Mouse (Mus musculus) cerebral cortex, adult 2 months (tissue): ENCODE data around the gene Cep41.

Source experiments
- WGBS: fragments of 180-500 bp; shearing (Covaris S2); methylation state at CpG from one replicate; pipeline ENCODE4 v1.1.7; 2018; 5-methylcytosine and 5-hydroxymethylcytosine counted together

The Cep41 gene

DNA sequence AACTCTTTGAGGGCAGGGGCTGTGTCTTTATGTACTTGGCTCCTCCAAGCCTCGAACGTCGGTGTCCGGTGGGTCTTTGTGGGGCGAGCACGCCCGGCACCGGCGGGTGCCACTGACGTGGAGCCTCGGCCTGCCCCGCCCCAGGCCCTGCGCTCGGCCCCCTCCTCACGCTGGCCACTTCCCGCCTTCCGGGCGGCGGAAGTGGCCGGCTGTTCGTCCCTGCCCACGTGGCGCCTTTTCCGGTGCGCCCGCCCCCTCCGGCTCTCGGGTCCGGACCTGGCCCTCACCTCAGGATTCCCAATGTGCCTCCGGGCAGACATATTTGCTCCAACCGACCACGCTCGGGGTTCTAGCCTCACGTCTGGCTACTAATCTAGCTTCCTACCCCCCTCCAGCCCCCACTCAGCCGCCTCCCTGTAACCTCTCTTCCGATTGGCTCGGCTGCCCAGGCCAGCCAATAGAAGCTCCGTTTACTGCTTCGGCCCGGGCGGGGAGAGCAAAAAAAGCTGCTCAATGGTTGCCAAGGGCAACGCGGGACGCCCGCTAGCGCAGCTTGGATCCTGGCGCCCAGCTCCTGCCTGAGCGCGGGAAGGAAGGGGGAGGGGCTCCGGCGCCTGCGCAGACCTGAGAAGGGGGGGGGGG lies at the start of gene Cep41:
TSS of gene Cep41 (minus strand) at position 400 of the 642 bp plus-strand sequence.
- WGBS = under 1% methylated on average over 52 of the region's 52 CpGs

DNA sequence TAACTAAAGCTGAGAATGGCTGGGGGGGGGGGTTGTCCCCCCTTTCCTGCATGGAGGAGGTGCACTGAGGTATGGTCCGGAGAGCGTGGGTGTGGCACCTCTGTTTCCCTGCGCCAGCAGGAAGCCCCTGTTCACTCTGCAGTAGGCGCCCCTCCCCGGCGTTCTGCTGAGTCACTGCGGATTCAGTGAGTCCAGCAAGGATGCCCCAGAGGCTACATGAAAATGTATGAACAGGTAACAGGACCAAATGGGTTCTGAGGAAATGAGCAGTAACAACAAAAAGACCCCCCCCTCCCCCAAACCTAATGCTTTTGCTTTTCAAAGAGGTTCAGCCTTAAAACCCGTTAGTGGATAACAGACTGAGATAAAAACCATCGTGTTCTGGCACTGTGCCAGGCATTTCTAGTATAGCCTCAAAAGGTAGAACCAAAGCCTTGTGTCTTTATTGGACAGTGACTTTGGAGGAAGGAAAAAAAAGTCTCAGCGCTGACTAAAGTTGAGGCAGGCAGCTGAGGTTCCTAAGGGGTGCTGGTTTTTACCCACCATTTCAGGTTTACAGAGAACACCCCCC lies 45.7 kb upstream of the Cep41 start:
- 45% methylated on average over 10 of the region's 10 CpGs for WGBS

DNA sequence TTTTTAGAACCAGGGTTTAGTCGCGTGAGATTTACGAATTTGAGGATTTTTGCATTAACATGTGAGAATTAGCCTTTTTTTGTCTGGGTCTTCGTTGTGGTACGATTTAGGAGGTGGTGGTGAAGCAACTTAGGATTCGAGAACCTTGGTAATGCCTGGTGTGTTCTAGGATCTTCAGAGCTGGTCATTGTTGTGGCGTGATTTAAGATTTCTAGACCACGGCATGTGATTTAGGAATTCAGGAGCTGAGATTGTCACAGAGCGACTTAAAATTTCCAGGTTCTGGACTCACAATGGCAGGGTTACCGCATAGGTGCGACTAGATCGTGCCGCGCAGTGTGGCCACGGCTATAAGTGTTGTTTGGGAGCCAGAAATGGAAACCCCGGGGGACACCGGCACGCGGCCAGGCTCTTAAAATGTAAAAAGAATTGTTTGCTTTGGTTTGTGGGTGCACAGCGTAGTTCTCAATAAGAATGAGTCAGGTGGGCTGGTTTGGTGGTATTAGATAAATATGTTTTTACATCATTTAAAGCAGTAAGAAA lies 45.0 kb upstream of the Cep41 start:
- 54% methylated on average over 20 of the region's 20 CpGs for WGBS

DNA sequence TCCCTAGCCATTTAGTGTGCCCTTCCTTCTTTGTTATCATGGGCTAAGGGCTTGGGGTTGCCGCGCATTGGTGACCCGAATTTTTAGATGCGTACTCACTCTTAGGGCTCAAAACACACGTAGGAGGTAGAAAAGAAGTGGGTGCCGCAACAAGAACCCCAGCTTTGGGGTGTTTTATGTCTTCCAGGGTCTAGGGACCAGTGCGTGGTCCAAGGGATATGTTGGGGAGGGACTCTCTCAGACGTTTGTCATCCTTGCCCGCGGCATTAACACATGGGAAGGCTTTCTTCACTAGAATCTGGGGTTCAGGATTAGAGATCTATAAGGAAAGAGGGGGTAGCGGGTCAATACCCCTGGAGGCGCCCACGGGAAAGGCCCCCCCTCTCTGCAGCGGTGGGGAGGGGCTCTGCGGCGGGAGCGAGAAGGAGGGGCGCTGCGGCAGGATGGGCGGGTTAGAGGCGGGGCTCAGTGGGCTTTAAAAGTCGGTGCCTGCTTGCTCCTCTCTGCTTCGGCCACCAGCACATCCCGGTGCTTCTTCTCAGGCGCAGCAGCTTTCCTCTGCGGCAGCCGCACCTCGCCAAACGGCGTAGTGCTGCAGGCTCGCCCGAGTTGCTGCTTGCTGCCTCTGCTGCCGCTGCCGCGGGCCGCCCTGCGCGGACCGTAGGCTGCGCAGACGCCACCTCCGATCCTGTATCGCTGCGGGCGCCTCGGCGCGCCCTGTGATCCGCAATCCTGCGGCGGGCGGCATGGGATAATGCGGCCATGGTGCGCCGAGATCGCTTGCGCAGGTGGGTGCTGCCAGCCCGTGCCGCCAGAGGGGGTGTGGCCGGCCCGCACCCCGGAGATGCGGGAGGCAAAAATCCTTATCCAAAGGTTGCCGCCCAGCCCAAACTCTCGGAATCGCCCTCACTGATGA lies 44.3 kb upstream of the Cep41 start:
- 51% methylated on average over 65 of the region's 66 CpGs for WGBS

DNA sequence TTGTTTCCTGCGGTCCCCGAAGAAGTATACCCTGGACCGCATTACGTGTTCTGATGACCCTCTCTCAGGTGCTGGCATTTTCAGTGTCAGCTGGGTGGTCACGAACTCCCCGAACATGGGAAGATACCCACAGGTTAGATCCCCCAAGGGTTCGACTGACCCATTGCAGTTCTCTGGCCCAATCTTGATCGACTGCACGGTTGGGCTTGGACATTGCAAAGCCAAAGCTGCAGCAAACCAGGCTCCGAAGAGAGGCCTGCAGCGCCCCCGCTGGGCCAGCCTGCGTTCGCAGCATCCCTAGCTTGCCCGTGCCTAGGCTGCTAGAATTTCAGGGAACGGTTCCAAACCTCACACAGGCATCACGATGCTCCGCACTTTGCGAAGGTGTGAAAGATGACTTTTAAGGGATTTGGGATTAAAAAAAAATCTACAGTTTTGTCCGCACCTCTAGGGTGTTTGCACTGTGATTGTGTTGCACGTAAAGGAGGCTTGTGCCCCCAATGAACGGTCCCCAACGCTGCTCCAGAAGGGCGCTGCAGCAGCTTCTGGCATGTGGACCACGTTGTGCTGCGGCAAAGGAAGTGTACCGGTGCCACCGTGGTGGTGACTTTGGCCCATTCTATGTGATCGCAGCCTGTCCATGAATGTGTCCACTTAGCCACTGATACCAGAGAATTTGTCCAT lies 43.5 kb upstream of the Cep41 start:
- 54% methylated on average over 29 of the region's 29 CpGs for WGBS

DNA sequence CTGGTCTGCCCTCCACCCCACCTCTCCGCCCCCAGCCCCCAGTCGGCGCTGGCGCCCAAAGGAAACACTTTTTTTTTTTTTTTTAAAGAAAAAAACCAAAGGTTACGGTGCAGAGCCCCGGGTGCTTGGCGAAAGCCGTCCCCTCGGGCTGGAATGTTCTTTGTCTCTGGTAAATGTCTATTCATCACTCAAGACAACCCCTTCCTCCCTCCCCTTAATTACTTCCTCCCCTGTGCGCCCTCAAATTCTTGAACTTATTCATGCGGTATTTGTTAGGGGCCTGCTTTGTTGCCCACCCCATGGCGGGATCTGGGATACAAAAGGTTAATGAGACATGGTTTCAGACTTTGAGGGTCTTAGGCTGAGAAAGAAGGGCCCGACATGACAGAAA lies 42.8 kb upstream of the Cep41 start:
- WGBS = 61% methylated on average over 13 of the region's 13 CpGs

DNA sequence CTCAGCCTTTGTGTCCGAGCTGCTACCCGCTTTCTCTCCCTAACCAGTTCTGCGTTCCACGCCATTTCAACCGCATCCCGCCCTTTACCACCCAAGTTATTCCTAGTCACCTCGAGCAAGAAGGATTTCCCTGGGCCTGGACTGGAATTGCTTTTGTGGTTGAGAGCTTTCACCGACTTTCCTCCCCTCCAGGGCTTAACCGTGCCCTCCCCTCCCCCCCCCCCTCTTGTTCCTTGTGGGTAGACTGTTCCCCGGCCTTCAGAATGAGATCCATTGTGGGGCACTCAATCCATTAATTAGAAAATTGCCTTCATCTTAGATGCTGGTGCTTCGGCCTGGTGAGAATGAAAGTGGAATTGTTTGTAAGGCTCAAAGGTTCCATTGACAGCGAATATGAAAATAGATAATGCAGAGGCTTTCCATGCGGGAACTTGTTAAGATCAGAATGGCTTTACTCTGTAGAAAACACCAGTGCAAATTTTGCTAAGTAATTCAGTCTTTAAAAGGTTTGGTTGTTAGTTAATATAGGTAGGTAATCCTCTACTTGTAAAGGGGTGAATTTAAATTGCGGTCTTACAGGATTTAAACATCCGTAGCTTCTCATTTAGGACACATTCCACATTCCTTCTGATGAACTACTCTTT lies 42.3 kb upstream of the Cep41 start:
- 70% methylated on average over 15 of the region's 15 CpGs for WGBS

DNA sequence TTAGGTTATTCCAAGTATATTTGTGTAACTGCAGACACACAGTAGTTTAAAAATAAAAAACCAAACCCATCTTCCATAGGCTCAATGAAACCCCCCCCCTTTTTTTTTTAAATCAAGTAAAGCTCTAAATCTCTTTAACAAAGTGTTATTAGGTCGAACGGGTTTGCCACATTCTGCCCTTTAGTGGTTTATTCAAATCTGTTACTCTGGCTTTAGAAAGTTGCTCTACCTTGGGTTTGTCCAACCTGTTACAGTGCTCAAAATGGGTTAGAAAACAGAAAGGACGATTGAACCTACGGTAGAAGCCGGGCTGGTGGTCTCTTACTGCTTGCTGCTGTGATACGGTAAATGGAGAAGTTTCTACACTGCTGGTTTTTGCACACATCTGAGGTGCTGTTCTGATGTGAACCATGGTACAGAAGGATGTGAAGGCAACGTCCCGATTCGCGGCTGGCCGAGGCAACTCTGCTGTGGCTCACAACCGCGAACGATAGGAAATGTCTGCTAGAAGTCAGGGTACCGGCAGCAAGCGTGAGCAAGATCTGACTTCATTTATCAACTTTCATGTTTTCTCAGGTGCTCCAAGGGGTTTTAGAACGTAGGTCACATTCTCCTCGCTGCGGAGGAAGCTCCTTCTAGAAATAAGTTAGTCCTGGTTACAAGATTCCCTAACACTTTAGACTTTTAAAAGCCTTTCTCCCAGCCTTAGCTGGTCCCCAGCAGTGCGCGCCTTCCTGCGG lies 41.6 kb upstream of the Cep41 start:
- WGBS = 72% methylated on average over 22 of the region's 22 CpGs

DNA sequence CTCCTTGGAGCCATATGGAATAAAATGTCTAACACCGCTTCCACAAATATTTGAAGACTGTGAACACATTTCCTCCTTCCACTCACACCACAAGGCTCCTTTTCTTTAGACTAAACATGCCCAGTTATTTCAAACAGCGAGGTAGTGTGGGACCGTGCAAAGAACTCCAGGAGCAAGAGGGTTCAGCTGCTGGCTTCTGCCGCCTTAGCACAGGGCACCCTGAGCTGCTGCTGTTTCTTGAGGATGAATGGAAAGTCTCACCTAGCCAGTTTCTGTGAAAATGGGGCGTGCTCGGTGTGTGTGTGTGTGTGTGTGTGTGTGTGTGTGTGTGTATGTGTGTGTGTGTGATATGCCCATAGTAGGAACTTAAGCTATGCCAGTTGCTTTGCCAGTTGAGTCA lies 40.9 kb upstream of the Cep41 start:
- 41% methylated on average over 6 of the region's 6 CpGs for WGBS

DNA sequence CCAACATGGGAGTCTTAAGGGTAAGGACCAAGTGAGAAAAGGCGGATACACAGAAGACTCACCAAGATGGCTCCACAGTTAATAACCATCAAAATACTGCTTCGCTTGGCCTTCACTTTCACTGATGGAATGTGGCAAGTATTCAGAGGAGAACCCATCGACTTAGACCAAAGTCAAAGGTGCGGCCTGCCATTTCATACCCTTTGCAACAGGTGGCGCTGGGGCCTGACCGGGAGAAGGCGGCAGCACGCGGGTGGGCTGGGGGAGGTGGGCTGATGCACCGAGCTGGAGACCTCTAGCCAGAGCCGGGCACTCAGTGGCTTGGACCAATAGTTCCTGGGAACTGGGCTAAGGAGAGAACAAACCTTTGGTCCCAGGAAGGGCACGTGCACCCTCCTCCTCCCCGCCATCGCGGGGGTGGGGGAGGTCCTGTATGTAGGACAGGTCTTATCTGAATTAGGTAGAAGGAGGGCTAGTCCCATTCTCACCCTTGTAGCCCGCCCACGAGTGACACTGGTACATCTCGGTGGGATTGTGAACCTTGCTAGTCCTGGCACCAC lies 39.1 kb upstream of the Cep41 start:
- WGBS = 68% methylated on average over 18 of the region's 18 CpGs

DNA sequence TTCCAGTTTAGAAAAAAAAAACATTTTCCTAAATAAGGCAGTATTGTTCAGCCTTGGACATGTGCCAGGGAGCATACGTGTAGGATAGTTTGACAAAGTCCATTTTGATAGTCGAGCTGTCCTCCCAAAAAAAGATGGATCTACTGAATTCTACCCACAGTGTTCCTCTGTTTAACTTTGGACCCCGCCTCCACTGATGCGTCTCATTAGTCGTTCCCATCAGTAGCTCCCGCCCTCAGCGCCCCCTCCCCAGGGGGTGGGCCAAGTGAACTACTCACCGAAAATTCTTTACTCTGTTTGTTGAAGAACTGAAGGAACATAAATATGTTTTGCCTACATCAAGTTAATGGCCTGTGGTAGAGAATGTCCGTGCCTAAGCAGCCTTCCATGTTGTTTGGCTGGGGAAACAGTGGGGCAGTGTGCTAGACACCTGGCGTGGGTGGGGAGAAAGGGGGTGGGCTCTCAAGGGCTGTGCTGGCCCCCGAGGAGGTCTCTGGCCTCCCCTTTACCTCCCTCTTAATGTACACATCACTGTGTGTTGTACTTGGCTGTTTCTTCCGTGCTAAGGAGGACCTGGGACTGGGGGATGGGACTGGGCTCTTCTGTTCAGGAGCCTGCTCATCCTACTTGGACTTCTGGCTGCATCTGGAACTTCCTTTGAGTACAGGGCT lies 36.9 kb upstream of the Cep41 start:
- 48% methylated on average over 12 of the region's 12 CpGs for WGBS

DNA sequence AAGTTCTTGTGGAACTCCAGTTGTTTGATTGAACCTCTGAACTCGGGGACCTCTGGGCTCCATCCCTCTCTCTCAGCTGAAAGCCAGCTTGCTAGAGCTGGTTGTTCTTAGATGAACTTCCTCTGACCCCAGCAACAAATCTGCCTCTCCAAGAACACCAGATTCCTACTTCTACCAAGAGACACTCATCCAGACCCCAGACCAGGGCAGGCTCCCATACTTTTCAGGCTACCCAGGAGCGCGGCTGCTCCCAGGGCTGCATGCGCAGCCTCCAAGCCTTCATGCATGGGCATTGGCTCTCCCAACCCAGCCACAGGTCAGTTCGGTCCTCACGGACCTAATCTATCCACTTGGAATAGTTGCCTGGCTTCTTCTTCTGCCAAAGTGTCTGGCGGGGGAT lies 29.8 kb upstream of the Cep41 start, which contains the start of gene Mest:
TSS of gene Mest (plus strand) at position 217 of the 400 bp plus-strand sequence.
- 88% methylated on average over 7 of the region's 7 CpGs for WGBS

DNA sequence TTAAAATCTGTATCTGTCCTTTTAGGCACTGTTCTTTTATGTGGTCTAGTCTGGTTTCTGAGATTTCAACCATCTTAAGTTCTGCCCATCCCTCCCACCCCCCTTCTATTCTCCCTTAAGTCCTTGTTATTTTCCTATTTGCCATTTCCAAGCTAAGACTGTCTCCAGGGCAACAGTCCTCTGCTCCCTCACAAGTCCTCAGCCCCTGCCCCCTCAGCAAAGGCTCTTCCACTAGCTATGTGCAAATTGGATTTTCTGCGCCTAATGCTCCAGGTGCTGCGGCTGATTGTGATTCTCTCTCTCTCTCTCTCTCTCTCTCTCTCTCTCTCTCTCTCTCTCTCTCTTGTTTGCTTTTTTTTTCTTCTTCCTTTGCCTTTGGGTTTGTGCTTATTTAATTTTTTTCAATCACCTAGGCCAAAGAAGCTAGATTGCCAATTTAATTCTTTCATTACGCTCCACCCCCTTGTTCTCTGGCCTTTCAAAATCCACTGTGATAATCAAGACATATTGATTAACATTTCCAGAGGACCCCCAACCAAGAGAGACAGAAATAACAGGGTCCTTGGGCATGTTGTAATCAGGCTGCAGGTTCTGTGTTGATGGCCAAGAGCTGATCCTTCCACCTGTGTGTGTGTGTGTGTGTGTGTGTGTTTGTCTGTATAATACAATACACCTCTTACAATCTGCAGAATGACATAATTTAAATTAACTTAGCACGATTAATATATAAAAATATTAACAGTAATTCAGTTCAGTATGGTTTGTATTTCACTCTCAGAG lies 29.0 kb upstream of the Cep41 start:
- WGBS = 77% methylated on average over 4 of the region's 4 CpGs

DNA sequence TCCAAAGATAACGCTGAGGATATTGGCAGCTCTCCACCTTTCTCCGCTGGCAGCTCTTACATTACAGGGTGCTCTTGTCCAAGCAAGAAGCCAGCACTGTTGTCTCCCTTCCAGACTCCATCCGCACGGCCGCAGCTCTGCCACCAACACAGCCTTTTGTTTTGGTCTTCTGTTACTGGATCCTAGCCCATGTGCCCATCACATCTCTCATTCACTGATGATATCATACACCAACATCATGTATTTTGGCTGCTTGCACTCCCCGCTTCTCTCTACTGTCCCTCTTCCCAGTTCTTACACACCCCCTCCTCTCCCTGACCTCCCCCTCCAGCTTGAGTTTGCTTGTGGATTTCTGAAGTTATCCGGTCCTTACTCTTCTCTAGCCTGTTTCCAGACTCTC lies 23.2 kb upstream of the Cep41 start:
- 24% methylated on average over 7 of the region's 7 CpGs for WGBS

DNA sequence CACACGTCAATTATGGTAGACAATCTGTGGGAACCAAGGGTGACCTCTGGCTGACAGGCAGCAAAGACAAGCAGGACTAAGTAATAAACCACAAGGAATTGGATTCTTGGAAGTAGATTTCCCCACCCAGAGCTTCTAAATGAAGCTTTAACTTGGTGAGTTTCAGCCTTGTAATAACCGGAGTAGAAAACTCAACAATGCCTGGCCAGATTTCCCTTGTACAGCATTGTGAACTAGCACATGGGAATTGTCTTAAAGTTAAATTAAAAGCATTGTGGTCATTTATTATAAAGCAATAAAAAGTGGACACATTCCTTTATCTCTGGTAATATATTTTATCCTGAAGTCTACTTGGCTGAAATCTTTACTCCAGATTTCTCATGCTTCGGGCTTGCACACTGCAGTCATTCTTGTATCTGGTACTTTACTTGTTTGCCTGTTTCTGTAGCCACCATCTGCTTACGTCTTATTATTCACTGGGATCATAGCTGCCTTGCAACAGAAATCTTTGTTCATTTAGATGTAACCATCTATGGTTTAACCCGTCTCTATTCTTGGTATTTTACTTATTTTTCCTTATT lies 21.4 kb upstream of the Cep41 start:
- WGBS = 74% methylated on average over 5 of the region's 5 CpGs

DNA sequence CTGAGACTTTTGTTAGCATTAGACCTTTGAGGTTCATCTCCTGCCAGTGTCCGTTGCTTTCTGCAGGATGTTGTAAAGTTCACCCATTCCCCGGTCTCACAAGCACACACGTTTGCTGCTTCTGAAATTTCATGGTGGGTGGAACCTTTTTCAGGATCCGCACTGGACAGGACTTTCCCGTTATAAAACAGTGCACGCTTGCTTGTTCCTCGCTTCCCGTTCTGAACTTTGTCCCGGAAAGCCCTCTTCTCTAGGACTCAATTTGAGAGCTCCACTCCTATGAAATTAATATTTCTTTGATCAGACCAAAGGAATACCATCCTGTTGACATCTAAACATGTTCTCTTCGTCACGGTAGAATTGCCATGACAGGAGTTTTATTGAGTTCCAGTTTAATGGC lies 20.3 kb upstream of the Cep41 start:
- WGBS = 82% methylated on average over 11 of the region's 11 CpGs

DNA sequence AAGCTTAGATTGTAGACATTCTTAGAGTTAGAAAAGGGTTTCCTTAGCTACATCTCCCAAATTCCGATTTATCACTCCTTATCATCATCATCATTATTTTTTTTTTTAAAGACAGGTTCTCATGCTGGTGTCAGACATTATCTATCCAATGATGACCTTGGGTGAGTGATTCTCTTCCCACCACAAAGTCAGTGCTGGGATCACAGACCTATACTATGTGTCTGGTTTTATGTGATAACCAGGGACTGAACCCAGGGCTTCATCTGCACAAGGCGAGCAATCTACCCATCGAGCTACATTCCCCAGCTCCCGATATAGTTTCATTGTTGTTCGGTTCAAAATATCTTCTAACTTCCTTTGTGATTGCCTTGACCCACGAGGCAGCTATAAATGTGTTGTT lies 19.9 kb upstream of the Cep41 start:
- WGBS = 86% methylated on average over 6 of the region's 6 CpGs

DNA sequence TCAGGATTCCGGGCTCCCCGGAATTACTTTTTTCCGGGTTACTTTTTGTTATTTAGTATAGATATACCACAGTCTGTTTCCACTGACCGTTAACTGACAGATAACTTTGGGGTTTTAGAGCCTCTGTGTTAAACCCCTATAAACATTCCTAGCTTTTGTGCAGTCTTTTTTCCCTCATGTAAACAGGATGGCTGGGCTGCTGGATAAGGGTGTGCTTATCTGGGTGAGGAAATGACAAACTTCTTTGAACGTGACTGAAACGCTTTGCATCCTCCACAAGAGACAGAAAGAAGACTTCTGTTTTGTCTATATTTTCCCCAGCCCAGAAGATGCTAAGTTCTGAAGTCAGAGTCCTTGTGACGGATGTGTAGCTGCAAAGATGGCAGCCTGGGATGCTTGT lies 18.9 kb upstream of the Cep41 start:
- 75% methylated on average over 7 of the region's 7 CpGs for WGBS

DNA sequence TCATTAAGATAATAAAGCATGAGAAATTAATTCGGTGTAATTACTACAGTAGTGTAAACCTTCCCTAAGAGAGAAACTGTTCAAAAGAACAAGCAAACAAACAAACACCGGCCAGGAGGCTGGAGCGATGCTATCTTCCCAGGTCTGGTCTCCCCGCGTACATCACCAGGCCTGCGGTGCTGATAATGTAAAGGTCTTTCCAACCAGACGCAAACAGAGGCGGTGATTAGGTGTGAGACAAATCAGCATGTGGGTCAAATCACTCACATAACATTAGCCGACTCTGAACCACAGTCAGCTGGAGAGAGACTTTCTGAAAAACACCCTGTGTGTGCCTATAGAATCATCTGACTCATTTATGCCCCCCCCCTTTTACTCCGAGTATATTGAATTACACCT lies 17.8 kb upstream of the Cep41 start:
- 82% methylated on average over 10 of the region's 10 CpGs for WGBS
